ENCODE assay signal across 13 mouse cellular contexts in the genomic region with DNA sequence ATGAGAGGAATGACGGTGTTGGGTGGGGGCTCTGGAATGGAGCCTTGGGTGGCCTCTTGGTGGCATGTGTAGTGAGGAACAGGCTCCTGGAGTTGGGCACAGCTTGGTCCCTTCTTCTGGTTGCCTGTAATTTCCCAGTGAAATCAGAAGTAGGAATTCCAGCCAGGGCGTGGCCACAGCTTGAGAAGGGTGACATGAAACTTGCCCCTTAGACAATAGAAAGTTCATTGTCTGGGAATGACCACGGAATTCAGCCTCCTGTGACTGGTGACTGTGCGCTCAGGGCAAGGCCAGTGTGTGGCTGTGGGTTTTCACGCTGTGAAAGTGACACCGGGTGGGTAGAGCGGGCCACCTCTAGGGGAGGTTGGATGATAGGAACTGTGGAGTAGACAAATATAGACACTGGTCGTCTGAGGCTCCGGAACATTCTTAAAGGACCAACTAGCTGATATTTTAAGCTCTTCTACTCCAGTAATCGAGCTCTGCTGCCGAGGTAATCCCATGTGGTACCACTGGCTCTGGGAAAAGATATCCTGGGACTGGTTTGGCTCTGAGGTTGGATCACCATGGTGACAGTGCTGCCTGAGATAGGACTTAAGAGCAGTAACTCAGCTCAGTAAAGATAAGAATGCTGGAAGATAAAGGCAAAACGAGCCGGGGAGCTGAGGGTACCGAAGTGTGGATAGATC. TPM values are rescaled to one million over a fixed set of nuclear protein-coding genes. Genes with fewer than 3 reads are reported as not detected.
DNase-seq lines count a peak whose midpoint lies in the region; ATAC-seq and TF ChIP-seq lines count a peak whose summit lies in the region.
"Had no signal": no experiment of that assay in that cellular context is flagged by ENCODE, and none has a peak within 500 bp of the region (broad histone marks: within the 10 kb centered on the region; RNA-seq: fewer than 3 reads in every experiment).

No protein-coding gene starts in this region.

- H3K4me2 ChIP-seq in heart, embryonic 15.5 days: peak overlapping the region; percentile 53
- H3K4me2 ChIP-seq in liver, embryonic 14.5 days (ENCODE audit: low read depth): peak overlapping the region; percentile 66
- no peak overlapping the region for H3K4me2 ChIP-seq in hindbrain, postnatal 0 days (ENCODE audit: low read depth, low read length)
- no peak overlapping the region for H3K4me2 ChIP-seq in forebrain, embryonic 12.5 days

- 0 out of 2 replicates have a peak overlapping the region, but pooled peaks have one; percentile 4 for H3K9ac ChIP-seq in heart, embryonic 15.5 days
- H3K9ac ChIP-seq in liver, embryonic 14.5 days (replicated peaks): peak overlapping the region; percentile 55; the same call in 1 of the 2 replicates
- H3K9ac ChIP-seq in hindbrain, postnatal 0 days (replicated peaks; ENCODE audit: low read length): no peak overlapping the region
- H3K9ac ChIP-seq in forebrain, embryonic 12.5 days: no peak overlapping the region

- peak overlapping the region; percentile 76 for H3K27ac ChIP-seq in heart, embryonic 15.5 days
- H3K27ac ChIP-seq in liver, embryonic 14.5 days: peak overlapping the region; percentile 97
- no peak overlapping the region for H3K27ac ChIP-seq in hindbrain, postnatal 0 days
- no peak overlapping the region for H3K27ac ChIP-seq in forebrain, embryonic 12.5 days

- H3K4me1 ChIP-seq in E14TG2a.4 (replicated peaks; ENCODE audit: low read depth, low read length): peaks cover 79% of the 10 kb centered on the region
- peaks cover 26% of the 10 kb centered on the region for H3K4me1 ChIP-seq in heart, embryonic 15.5 days (replicated peaks)
- H3K4me1 ChIP-seq in liver, embryonic 14.5 days (replicated peaks; ENCODE audit: control insufficient read depth in 2 of 2, insufficient read depth in 2 of 2, low read length in 1 of 2): peaks cover 35 to 44% of the 10 kb centered on the region in 2 experiments
- H3K4me1 ChIP-seq in hindbrain, postnatal 0 days (ENCODE audit: insufficient read depth, low read length): no peaks in the 10 kb centered on the region
- H3K4me1 ChIP-seq in forebrain, embryonic 12.5 days: no peaks in the 10 kb centered on the region

- no peaks in the 10 kb centered on the region for H3K27me3 ChIP-seq in E14TG2a.4 (ENCODE audit: insufficient read depth, low read length)
- no peaks in the 10 kb centered on the region for H3K27me3 ChIP-seq in heart, embryonic 15.5 days
- H3K27me3 ChIP-seq in liver, embryonic 14.5 days (ENCODE audit: control insufficient read depth, insufficient read depth, low read length): no peaks in the 10 kb centered on the region
- no peaks in the 10 kb centered on the region for H3K27me3 ChIP-seq in hindbrain, postnatal 0 days (ENCODE audit: insufficient read depth, low read length)
- no peaks in the 10 kb centered on the region for H3K27me3 ChIP-seq in forebrain, embryonic 12.5 days

- WGBS in heart, embryonic 15.5 days: 30% methylated on average over 14 of the region's 14 CpGs
- WGBS in liver, embryonic 14.5 days (ENCODE audit: insufficient replicate concordance): 61% methylated on average over 14 of the region's 14 CpGs
- WGBS in hindbrain, postnatal 0 days: 78% methylated on average over 14 of the region's 14 CpGs
- 89% methylated on average over 14 of the region's 14 CpGs for WGBS in forebrain, embryonic 12.5 days

- no peaks in the 10 kb centered on the region for H3K9me3 ChIP-seq in E14TG2a.4 (ENCODE audit: low read length)
- no peaks in the 10 kb centered on the region for H3K9me3 ChIP-seq in heart, embryonic 15.5 days (replicated peaks)
- no peaks in the 10 kb centered on the region for H3K9me3 ChIP-seq in liver, embryonic 14.5 days (ENCODE audit: control insufficient read depth, low read length)
- no peaks in the 10 kb centered on the region for H3K9me3 ChIP-seq in hindbrain, postnatal 0 days (ENCODE audit: low read length)
- no peaks in the 10 kb centered on the region for H3K9me3 ChIP-seq in forebrain, embryonic 12.5 days

- no peak for TF ChIP-seq EP300 in liver, embryonic 14.5 days (IDR thresholded peaks at IDR 0.05; ENCODE audit: low read depth)

- peak; percentile 84 for ATAC-seq in frontal cortex, adult (ENCODE audit: low TSS enrichment)
- peak; percentile 66 for ATAC-seq in heart, embryonic 15.5 days (replicated peaks; ENCODE audit: insufficient number of reproducible peaks, insufficient read depth, low FRiP score, low read depth)
- no peak for ATAC-seq in liver, embryonic 14.5 days (ENCODE audit: insufficient read depth)
- ATAC-seq in hindbrain, postnatal 0 days: no peak
- no peak for ATAC-seq in forebrain, embryonic 12.5 days (ENCODE audit: low FRiP score)

- peaks cover 98% of the 10 kb centered on the region for H3K36me3 ChIP-seq in E14TG2a.4 (ENCODE audit: insufficient read depth, low read length)
- peaks cover 23% of the 10 kb centered on the region for H3K36me3 ChIP-seq in heart, embryonic 15.5 days
- H3K36me3 ChIP-seq in liver, embryonic 14.5 days (replicated peaks; ENCODE audit: control insufficient read depth, insufficient read depth, low read depth): peaks cover 39% of the 10 kb centered on the region
- H3K36me3 ChIP-seq in hindbrain, postnatal 0 days (ENCODE audit: insufficient read depth, low read length): peaks cover 60% of the 10 kb centered on the region
- H3K36me3 ChIP-seq in forebrain, embryonic 12.5 days (replicated peaks): peaks cover 99% of the 10 kb centered on the region

- peak overlapping the region; percentile 30 for H3K4me3 ChIP-seq in E14TG2a.4 (replicated peaks; ENCODE audit: low read length)
- no peak overlapping the region for H3K4me3 ChIP-seq in heart, embryonic 15.5 days
- H3K4me3 ChIP-seq in liver, embryonic 14.5 days (ENCODE audit: insufficient read depth in 1 of 2, low read depth in 2 of 2, low read length in 2 of 2): no peak overlapping the region
- no peak overlapping the region for H3K4me3 ChIP-seq in hindbrain, postnatal 0 days (ENCODE audit: low read length)
- H3K4me3 ChIP-seq in forebrain, embryonic 12.5 days (replicated peaks): no peak overlapping the region

- no peak for DNase-seq in frontal cortex, postnatal 14 days (ENCODE audit: low spot score in 2 of 2)
- DNase-seq in liver, embryonic 14.5 days (ENCODE audit: low read depth in 3 of 3, low spot score in 3 of 3): no peak
- DNase-seq in hindbrain, postnatal 0 days (ENCODE audit: low spot score): no peak
- DNase-seq in kidney, postnatal 25 days: no peak
- DNase-seq: cerebellum, postnatal 14 days had no signal

- no peak for TF ChIP-seq CTCF in E14TG2a.4 (conservative IDR thresholded peaks at IDR 0.05; ENCODE audit: low read length)
- no peak for TF ChIP-seq CTCF in liver, embryonic 14.5 days (IDR thresholded peaks at IDR 0.05; ENCODE audit: low read depth)
- TF ChIP-seq CTCF in hindbrain, postnatal 0 days (IDR thresholded peaks at IDR 0.05; ENCODE audit: low read depth): no peak

RNA-seq across cellular contexts. Expression of a gene that starts 20.5 kb away (rescaled TPM):
- polyA plus RNA-seq in heart, embryonic 15.5 days (2015; fragmentation: Nextera tagmentation; extraction: Ambion mirVana): 1.9 and 2.8 TPM in 2 replicates
- 52.8 and 53.2 TPM in 2 replicates for polyA plus RNA-seq in liver, embryonic 14.5 days (2012; rRNA removed)
- polyA plus RNA-seq in liver, embryonic 14.5 days (2014; fragmentation: Nextera tagmentation; extraction: Ambion mirVana): 20.5 and 25.3 TPM in 2 replicates
- 126 and 127 TPM in 2 replicates for total RNA-seq in hindbrain, postnatal 0 days (2014; rRNA removed)
- polyA plus RNA-seq in hindbrain, postnatal 0 days (2015; fragmentation: Nextera tagmentation; extraction: Ambion mirVana): 7.5 and 8.7 TPM in 2 replicates
- 6.4 and 9.8 TPM in 2 replicates for polyA plus RNA-seq in forebrain, embryonic 12.5 days (2016; fragmentation: Nextera tagmentation; extraction: Ambion mirVana)

RNA-seq across cellular contexts. Expression of a gene that starts 35.7 kb away (rescaled TPM):
- not detected in 2 replicates for polyA plus RNA-seq in heart, embryonic 15.5 days (2015; fragmentation: Nextera tagmentation; extraction: Ambion mirVana)
- polyA plus RNA-seq in liver, embryonic 14.5 days (2012; rRNA removed): 0.10 TPM in 1 of 2 replicates, not detected in the other
- polyA plus RNA-seq in liver, embryonic 14.5 days (2014; fragmentation: Nextera tagmentation; extraction: Ambion mirVana): not detected in 2 replicates
- 0.43 TPM in 1 of 2 replicates, not detected in the other for total RNA-seq in hindbrain, postnatal 0 days (2014; rRNA removed)
- polyA plus RNA-seq in hindbrain, postnatal 0 days (2015; fragmentation: Nextera tagmentation; extraction: Ambion mirVana): not detected in 2 replicates
- polyA plus RNA-seq in forebrain, embryonic 12.5 days (2016; fragmentation: Nextera tagmentation; extraction: Ambion mirVana): 0.17 and 0.42 TPM in 2 replicates
- total RNA-seq: granulocyte monocyte progenitor cell, adult 5-6 weeks; left cerebral cortex, postnatal 25 days; megakaryocyte progenitor cell, adult 5-6 weeks had no signal
- polyA plus RNA-seq: kidney, embryonic 14.5 days had no signal

RNA-seq across cellular contexts. Expression of a gene that starts 40.9 kb away (rescaled TPM):
- polyA plus RNA-seq in heart, embryonic 15.5 days (2015; fragmentation: Nextera tagmentation; extraction: Ambion mirVana): 0.47 and 0.99 TPM in 2 replicates
- 0.02 and 0.13 TPM in 2 replicates for polyA plus RNA-seq in liver, embryonic 14.5 days (2012; rRNA removed)
- polyA plus RNA-seq in liver, embryonic 14.5 days (2014; fragmentation: Nextera tagmentation; extraction: Ambion mirVana): 0.06 TPM in 1 of 2 replicates, not detected in the other
- 0.89 and 1.0 TPM in 2 replicates for total RNA-seq in hindbrain, postnatal 0 days (2014; rRNA removed)
- polyA plus RNA-seq in hindbrain, postnatal 0 days (2015; fragmentation: Nextera tagmentation; extraction: Ambion mirVana): 1.8 and 2.3 TPM in 2 replicates
- polyA plus RNA-seq in forebrain, embryonic 12.5 days (2016; fragmentation: Nextera tagmentation; extraction: Ambion mirVana): 0.17 TPM in 2 replicates
- total RNA-seq: granulocyte monocyte progenitor cell, adult 5-6 weeks; megakaryocyte progenitor cell, adult 5-6 weeks had no signal

Comparison
In these comparisons a context has a peak if more than half of its experiments do, and no peak if none do; other contexts are left out.
1. ATAC-seq: peak in frontal cortex, adult (single experiment) and heart, embryonic 15.5 days (single experiment); none in liver, embryonic 14.5 days (single experiment), hindbrain, postnatal 0 days (single experiment) and forebrain, embryonic 12.5 days (single experiment).
2. H3K27ac ChIP-seq: peak in heart, embryonic 15.5 days (single experiment) and liver, embryonic 14.5 days (single experiment); none in hindbrain, postnatal 0 days (single experiment) and forebrain, embryonic 12.5 days (single experiment).
3. H3K4me2 ChIP-seq: peak in heart, embryonic 15.5 days (single experiment) and liver, embryonic 14.5 days (single experiment); none in hindbrain, postnatal 0 days (single experiment) and forebrain, embryonic 12.5 days (single experiment).
4. H3K9ac ChIP-seq: peak in heart, embryonic 15.5 days (single experiment) and liver, embryonic 14.5 days (single experiment); none in hindbrain, postnatal 0 days (single experiment) and forebrain, embryonic 12.5 days (single experiment).